ENCODE assay signal across 10 mouse cellular contexts in the genomic region with DNA sequence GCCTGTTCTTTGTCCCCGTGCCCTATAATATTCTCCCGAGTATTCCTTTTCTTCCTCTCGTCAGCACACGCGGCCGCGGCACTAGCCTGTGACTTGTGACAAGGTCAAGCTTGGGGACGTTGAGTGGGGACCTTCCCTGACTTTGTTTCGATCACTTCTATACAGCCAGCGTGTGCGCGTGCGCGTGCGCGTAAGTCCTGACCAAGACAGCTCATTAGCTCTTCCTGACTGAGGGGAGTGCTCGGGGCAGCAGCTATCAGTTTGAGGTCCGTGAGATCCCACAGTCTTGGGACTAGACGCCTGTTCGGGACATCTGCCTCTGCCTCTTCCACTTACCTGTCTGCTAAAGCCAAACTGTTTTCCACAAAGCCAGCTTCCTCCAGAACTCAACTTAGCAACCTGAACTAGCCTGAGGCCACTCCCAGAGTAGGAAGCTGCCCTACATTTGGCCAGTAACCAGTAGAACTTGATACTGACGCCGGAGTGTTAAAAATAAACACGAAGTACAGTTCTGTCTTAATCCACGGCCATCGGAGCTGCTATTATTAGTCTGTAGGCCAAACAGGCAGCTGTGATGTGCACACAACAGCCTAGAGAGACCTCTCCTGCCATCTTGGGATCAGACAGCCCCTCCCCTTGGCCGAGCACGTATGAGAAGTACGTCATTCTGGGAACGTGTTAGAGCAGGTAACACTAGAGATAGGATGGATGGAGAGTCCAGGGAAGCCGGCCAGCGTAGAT. TPM values are rescaled to one million over a fixed set of nuclear protein-coding genes. Genes with fewer than 3 reads are reported as not detected.
DNase-seq lines count a peak whose midpoint lies in the region; ATAC-seq lines count a peak whose summit lies in the region.
"Had no signal": no experiment of that assay in that cellular context is flagged by ENCODE, and none has a peak within 500 bp of the region (broad histone marks: within the 10 kb centered on the region; RNA-seq: fewer than 3 reads in every experiment).

No protein-coding gene starts in this region.

- 0 out of 2 replicates have a peak overlapping the region, but pooled peaks have one; percentile 17 for H3K4me2 ChIP-seq in intestine, embryonic 15.5 days (replicated peaks)
- peak overlapping the region; percentile 21; the same call in 1 of the 2 replicates for H3K4me2 ChIP-seq in midbrain, embryonic 14.5 days (ENCODE audit: low read length)

- no peaks in the 10 kb centered on the region for H3K9me3 ChIP-seq in intestine, embryonic 15.5 days
- no peaks in the 10 kb centered on the region for H3K9me3 ChIP-seq in midbrain, embryonic 14.5 days (ENCODE audit: control insufficient read depth, low read length)

- peak; percentile 50 for DNase-seq in kidney, adult 18-20 months
- no peak for DNase-seq in kidney, adult 11 months
- DNase-seq in gastrocnemius, postnatal 14 days = peak; percentile 48
- no peak for DNase-seq in midbrain, embryonic 14.5 days
- no peak for DNase-seq in adrenal gland, postnatal 4 days (ENCODE audit: low spot score in 2 of 2)
- no peak for DNase-seq in left cerebral cortex, adult 9 months (ENCODE audit: low spot score in 2 of 2)
- DNase-seq in embryo, embryonic 9.5 days (ENCODE audit: extremely low spot score) = no peak

- H3K4me1 ChIP-seq in intestine, embryonic 15.5 days (replicated peaks) = peaks cover 47% of the 10 kb centered on the region
- H3K4me1 ChIP-seq in midbrain, embryonic 14.5 days (ENCODE audit: control insufficient read depth, insufficient read depth, low read length) = peaks cover 19% of the 10 kb centered on the region; the same call in 1 of the 2 replicates

- H3K36me3 ChIP-seq in intestine, embryonic 15.5 days = no peaks in the 10 kb centered on the region
- H3K36me3 ChIP-seq in midbrain, embryonic 14.5 days (ENCODE audit: control insufficient read depth, insufficient read depth, low read length) = no peaks in the 10 kb centered on the region

- ATAC-seq in intestine, embryonic 15.5 days = no peak
- ATAC-seq in midbrain, embryonic 14.5 days (ENCODE audit: low FRiP score, low TSS enrichment) = no peak

- H3K4me3 ChIP-seq in intestine, embryonic 15.5 days (replicated peaks) = no peak overlapping the region
- H3K4me3 ChIP-seq in midbrain, embryonic 14.5 days (replicated peaks; ENCODE audit: low read depth, low read length) = no peak overlapping the region
- H3K4me3 ChIP-seq: erythroblast, embryonic 14.5 days had no signal

- no peaks in the 10 kb centered on the region for H3K27me3 ChIP-seq in intestine, embryonic 15.5 days (replicated peaks)
- no peaks in the 10 kb centered on the region for H3K27me3 ChIP-seq in midbrain, embryonic 14.5 days (ENCODE audit: control insufficient read depth, insufficient read depth, low read length)

- peak overlapping the region; percentile 67 for H3K27ac ChIP-seq in intestine, embryonic 15.5 days
- 0 out of 2 replicates have a peak overlapping the region, but pooled peaks have one; percentile 14 for H3K27ac ChIP-seq in midbrain, embryonic 14.5 days (replicated peaks; ENCODE audit: low read depth, low read length)

- WGBS in intestine, embryonic 15.5 days = 78% methylated on average over 31 of the region's 31 CpGs
- 77% methylated on average over 31 of the region's 31 CpGs for WGBS in midbrain, embryonic 14.5 days

- H3K9ac ChIP-seq in intestine, embryonic 15.5 days = no peak overlapping the region
- H3K9ac ChIP-seq in midbrain, embryonic 14.5 days (replicated peaks; ENCODE audit: low read length) = no peak overlapping the region

- intact Hi-C loops in gastrocnemius, postnatal 14 days (cut with DNase I; ENCODE audit: low total_unique reads) = no loop called here

RNA-seq across cellular contexts. Expression of gene Rusc2, which starts 17.8 kb away (rescaled TPM):
- total RNA-seq in gastrocnemius, postnatal 14 days (2021) = 10 to 100 TPM; 19.6 to 20.6 TPM
- polyA plus RNA-seq in intestine, embryonic 15.5 days (2015; fragmentation: Nextera tagmentation; extraction: Ambion mirVana) = 13.1 and 14.0 TPM in 2 replicates
- 68.1 and 106 TPM in 2 replicates for polyA plus RNA-seq in midbrain, embryonic 14.5 days (2014; fragmentation: Nextera tagmentation; extraction: Ambion mirVana)
- total RNA-seq in adrenal gland, postnatal 4 days (2021) = 10 to 100 TPM; 29.7 to 34.5 TPM

RNA-seq across cellular contexts. Expression of gene Fam166b, which starts 29.4 kb away (rescaled TPM):
- not detected for total RNA-seq in gastrocnemius, postnatal 14 days (2021)
- 0.28 TPM in 1 of 2 replicates, not detected in the other for polyA plus RNA-seq in intestine, embryonic 15.5 days (2015; fragmentation: Nextera tagmentation; extraction: Ambion mirVana)
- 0.46 and 0.76 TPM in 2 replicates for polyA plus RNA-seq in midbrain, embryonic 14.5 days (2014; fragmentation: Nextera tagmentation; extraction: Ambion mirVana)
- total RNA-seq in adrenal gland, postnatal 4 days (2021) = under 1 TPM in 1 of 2 experiments, not detected in 1; 0.25 TPM
- total RNA-seq: neutrophil, adult 5-6 weeks had no signal

RNA-seq across cellular contexts. Expression of gene Tesk1, which starts 42.2 kb away (rescaled TPM):
- 10 to 100 TPM; 25.2 to 28.0 TPM for total RNA-seq in gastrocnemius, postnatal 14 days (2021)
- polyA plus RNA-seq in intestine, embryonic 15.5 days (2015; fragmentation: Nextera tagmentation; extraction: Ambion mirVana) = 6.8 and 7.9 TPM in 2 replicates
- polyA plus RNA-seq in midbrain, embryonic 14.5 days (2014; fragmentation: Nextera tagmentation; extraction: Ambion mirVana) = 20.9 and 21.2 TPM in 2 replicates
- total RNA-seq in adrenal gland, postnatal 4 days (2021) = 10 to 100 TPM; 57.3 to 60.5 TPM

RNA-seq across cellular contexts. Expression of gene Cd72, which starts 54.9 kb away (rescaled TPM):
- total RNA-seq in gastrocnemius, postnatal 14 days (2021) = not detected
- 2.7 and 2.9 TPM in 2 replicates for polyA plus RNA-seq in intestine, embryonic 15.5 days (2015; fragmentation: Nextera tagmentation; extraction: Ambion mirVana)
- polyA plus RNA-seq in midbrain, embryonic 14.5 days (2014; fragmentation: Nextera tagmentation; extraction: Ambion mirVana) = 7.9 and 12.9 TPM in 2 replicates
- 1 to 10 TPM in 1 of 2 experiments, under 1 TPM in 1; 0.95 to 2.1 TPM for total RNA-seq in adrenal gland, postnatal 4 days (2021)

Comparison
In these comparisons a context has a peak if more than half of its experiments do, and no peak if none do; other contexts are left out.
1. DNase-seq: peak in kidney, adult 18-20 months (single experiment) and gastrocnemius, postnatal 14 days (single experiment); none in kidney, adult 11 months (single experiment), midbrain, embryonic 14.5 days (single experiment), adrenal gland, postnatal 4 days (0 of 2), left cerebral cortex, adult 9 months (0 of 2) and embryo, embryonic 9.5 days (single experiment).